Mouse (Mus musculus): ENCODE measurements around the gene Dapk3.

Gene Dapk3

GRCm38 (mm10) chr10:81141455-81142210 lies 41.2 kb upstream of the Dapk3 start:
- H3K36me3 ChIP-seq (ENCODE audit: control insufficient read depth, insufficient read depth, low read length, poor library complexity, severe bottlenecking): peaks cover 27% of the 10 kb centered on the region
- H3K27me3 ChIP-seq (ENCODE audit: control insufficient read depth, insufficient read depth, low read length, poor library complexity, severe bottlenecking): no peaks in the 10 kb centered on the region
- DNase-seq (ENCODE audit: low read depth, low spot score): no peak

- Histone ChIP-seq H3K36me3 (ENCODE audit: control insufficient read depth, insufficient read depth, low read length, poor library complexity, severe bottlenecking) (peaks cover 34% of the 10 kb centered on the region), H3K27me3 (ENCODE audit: control insufficient read depth, insufficient read depth, low read length, poor library complexity, severe bottlenecking) (no peaks in the 10 kb centered on the region)
- DNase-seq (ENCODE audit: low read depth, low spot score): no peak
These were observed 40.2 kb upstream of the Dapk3 start for GRCm38 (mm10) chr10:81142551-81142981.

DNA sequence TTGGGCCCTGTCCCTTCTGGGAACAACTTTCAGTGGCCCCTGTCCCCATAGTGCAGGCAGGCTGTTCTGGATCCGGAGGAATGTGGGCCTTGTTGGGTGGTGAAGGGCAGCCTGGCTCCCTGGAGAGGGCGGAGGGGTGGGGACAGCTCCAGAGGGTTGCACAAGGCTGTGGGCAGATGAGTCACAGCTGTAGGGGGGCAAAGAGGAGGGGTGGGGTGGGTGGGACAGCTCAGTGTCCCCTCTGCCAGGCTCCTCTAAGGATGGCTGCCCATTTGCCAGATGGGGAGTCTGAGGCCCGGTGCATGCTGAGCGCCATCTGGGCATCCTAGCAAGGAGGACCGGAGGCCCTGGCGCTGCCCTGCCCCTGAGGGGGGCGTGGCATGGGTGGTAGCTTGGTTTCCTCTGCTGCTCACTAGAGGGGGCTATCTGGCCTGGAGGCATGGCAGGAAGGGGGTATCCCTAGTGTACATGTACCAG lies 39.6 kb upstream of the Dapk3 start:
- no peak for DNase-seq (ENCODE audit: low read depth, low spot score)
- H3K27me3 ChIP-seq (ENCODE audit: control insufficient read depth, insufficient read depth, low read length, poor library complexity, severe bottlenecking): no peaks in the 10 kb centered on the region

DNA sequence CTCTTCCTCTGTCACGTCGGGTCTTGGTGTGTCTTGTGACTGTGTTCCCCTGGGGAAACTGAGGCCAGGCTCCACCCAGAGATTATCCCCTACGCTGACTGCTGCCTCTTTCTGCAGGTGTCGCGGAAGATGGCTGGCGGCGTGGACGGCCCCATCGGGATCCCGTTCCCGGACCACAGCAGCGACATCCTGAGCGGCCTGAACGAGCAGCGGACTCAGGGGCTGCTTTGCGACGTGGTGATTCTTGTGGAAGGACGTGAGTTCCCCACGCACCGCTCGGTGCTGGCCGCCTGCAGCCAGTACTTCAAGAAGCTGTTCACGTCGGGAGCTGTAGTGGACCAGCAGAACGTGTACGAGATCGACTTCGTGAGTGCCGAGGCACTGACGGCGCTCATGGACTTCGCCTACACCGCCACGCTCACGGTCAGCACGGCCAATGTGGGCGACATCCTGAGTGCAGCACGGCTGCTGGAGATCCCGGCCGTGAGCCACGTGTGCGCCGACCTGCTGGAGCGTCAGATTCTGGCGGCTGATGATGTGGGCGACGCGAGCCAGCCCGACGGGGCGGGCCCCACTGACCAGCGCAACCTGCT lies 38.9 kb upstream of the Dapk3 start:
- DNase-seq (ENCODE audit: low read depth, low spot score): no peak
- Histone ChIP-seq H3K36me3 (ENCODE audit: control insufficient read depth, insufficient read depth, low read length, poor library complexity, severe bottlenecking) (peaks cover 41% of the 10 kb centered on the region), H3K27me3 (ENCODE audit: control insufficient read depth, insufficient read depth, low read length, poor library complexity, severe bottlenecking) (no peaks in the 10 kb centered on the region)

More for the DNA sequence above, 39.6 kb upstream of the Dapk3 start:
- H3K36me3 ChIP-seq (ENCODE audit: control insufficient read depth, insufficient read depth, low read length, poor library complexity, severe bottlenecking): peaks cover 36% of the 10 kb centered on the region

DNA sequence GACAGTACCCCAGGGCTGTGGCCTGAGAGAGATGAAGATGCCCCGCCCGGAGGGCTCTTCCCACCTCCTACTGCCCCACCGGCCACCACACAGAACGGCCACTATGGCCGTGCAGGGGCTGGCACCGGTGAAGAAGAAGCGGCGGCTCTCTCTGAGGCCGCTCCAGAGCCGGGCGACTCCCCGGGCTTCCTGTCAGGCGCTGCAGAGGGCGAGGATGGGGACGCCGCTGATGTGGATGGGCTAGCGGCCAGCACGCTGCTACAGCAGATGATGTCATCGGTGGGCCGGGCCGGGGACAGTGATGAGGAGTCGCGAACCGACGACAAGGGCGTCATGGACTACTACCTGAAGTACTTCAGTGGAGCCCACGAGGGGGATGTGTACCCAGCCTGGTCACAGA lies 38.1 kb upstream of the Dapk3 start:
- no peak for DNase-seq (ENCODE audit: low read depth, low spot score)
- Histone ChIP-seq H3K27me3 (ENCODE audit: control insufficient read depth, insufficient read depth, low read length, poor library complexity, severe bottlenecking) (no peaks in the 10 kb centered on the region), H3K36me3 (ENCODE audit: control insufficient read depth, insufficient read depth, low read length, poor library complexity, severe bottlenecking) (peaks cover 46% of the 10 kb centered on the region)

DNA sequence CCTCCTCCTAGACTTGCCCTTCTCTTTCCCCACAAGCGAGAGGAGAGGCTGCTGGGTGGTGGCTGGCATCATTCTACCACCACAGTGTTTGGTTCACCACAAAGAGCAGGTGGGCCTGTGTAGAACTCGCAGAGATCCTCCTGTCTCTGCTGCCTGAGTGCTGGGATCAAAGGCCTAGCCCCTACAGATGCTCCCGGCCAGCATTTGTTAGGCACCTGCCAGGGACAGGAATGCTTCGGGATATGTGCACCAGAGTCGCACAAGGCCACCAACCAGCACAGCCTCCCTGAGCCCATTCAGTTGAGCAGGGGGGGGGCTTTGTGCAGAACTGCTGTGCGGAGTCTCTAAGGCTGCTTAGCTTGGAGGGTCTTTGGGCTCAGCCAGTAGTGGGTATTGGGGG lies 37.5 kb upstream of the Dapk3 start:
- no peaks in the 10 kb centered on the region for H3K27me3 ChIP-seq (ENCODE audit: control insufficient read depth, insufficient read depth, low read length, poor library complexity, severe bottlenecking)
- peaks cover 46% of the 10 kb centered on the region for H3K36me3 ChIP-seq (ENCODE audit: control insufficient read depth, insufficient read depth, low read length, poor library complexity, severe bottlenecking)
- no peak for DNase-seq (ENCODE audit: low read depth, low spot score)

- Histone ChIP-seq H3K36me3 (ENCODE audit: control insufficient read depth, insufficient read depth, low read length, poor library complexity, severe bottlenecking) (peaks cover 46% of the 10 kb centered on the region), H3K27me3 (ENCODE audit: control insufficient read depth, insufficient read depth, low read length, poor library complexity, severe bottlenecking) (no peaks in the 10 kb centered on the region)
- no peak for DNase-seq (ENCODE audit: low read depth, low spot score)
These were observed 37.0 kb upstream of the Dapk3 start for GRCm38 (mm10) chr10:81145778-81146177.

- DNase-seq (ENCODE audit: low read depth, low spot score): no peak
- Histone ChIP-seq H3K36me3 (ENCODE audit: control insufficient read depth, insufficient read depth, low read length, poor library complexity, severe bottlenecking) (peaks cover 45% of the 10 kb centered on the region), H3K27me3 (ENCODE audit: control insufficient read depth, insufficient read depth, low read length, poor library complexity, severe bottlenecking) (no peaks in the 10 kb centered on the region)
These were observed 36.5 kb upstream of the Dapk3 start for GRCm38 (mm10) chr10:81146296-81146695.

DNA sequence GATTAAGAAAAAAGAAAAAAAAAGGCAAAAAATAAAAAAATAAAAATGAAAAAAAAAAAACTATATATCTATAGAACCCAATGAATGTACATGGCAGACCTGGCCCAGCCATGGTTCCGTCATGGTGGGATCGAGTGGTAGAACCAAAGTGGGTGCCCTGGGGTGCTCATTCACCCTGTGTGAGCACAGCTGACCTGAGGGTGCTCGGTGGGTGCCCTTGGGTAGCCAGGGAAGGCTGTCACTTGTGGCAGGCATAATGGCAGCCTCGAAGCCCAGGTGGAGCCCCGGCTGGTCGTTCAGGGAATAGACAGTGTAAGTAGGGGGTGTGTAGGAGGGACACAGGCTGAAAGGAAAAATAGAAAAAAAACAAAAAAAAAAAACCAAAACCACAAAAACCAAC lies 31.5 kb upstream of the Dapk3 start:
- no peaks in the 10 kb centered on the region for H3K27me3 ChIP-seq (ENCODE audit: control insufficient read depth, insufficient read depth, low read length, poor library complexity, severe bottlenecking)
- no peak for DNase-seq (ENCODE audit: low read depth, low spot score)

GRCm38 (mm10) chr10:81152609-81153008 lies 30.2 kb upstream of the Dapk3 start:
- DNase-seq (ENCODE audit: low read depth, low spot score): no peak
- Histone ChIP-seq H3K36me3 (ENCODE audit: control insufficient read depth, insufficient read depth, low read length, poor library complexity, severe bottlenecking) (peaks cover 18% of the 10 kb centered on the region), H3K27me3 (ENCODE audit: control insufficient read depth, insufficient read depth, low read length, poor library complexity, severe bottlenecking) (no peaks in the 10 kb centered on the region)

More for the DNA sequence above, 31.5 kb upstream of the Dapk3 start:
- H3K36me3 ChIP-seq (ENCODE audit: control insufficient read depth, insufficient read depth, low read length, poor library complexity, severe bottlenecking): peaks cover 27% of the 10 kb centered on the region

DNA sequence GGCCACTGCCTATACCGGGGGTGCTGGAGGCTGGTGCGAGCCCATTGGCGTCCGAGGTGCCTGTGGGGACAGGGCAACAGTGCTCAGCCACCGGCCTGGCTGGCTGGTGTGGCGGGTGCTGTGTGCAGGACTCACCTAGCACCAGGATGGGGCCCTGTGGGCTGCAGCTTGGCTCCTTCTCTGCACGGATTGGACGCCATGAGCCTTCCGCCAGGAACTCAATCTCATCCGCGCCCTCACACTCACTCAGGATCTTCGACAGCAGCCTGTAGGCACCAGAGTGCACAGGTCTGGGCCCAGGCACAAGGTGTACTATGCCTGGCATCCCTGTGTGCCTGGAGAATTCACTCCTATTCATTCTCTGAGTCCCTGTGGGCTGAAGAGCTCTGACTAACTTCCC lies 28.5 kb upstream of the Dapk3 start:
- no peaks in the 10 kb centered on the region for H3K27me3 ChIP-seq (ENCODE audit: control insufficient read depth, insufficient read depth, low read length, poor library complexity, severe bottlenecking)
- peaks cover 8% of the 10 kb centered on the region for H3K36me3 ChIP-seq (ENCODE audit: control insufficient read depth, insufficient read depth, low read length, poor library complexity, severe bottlenecking)

DNA sequence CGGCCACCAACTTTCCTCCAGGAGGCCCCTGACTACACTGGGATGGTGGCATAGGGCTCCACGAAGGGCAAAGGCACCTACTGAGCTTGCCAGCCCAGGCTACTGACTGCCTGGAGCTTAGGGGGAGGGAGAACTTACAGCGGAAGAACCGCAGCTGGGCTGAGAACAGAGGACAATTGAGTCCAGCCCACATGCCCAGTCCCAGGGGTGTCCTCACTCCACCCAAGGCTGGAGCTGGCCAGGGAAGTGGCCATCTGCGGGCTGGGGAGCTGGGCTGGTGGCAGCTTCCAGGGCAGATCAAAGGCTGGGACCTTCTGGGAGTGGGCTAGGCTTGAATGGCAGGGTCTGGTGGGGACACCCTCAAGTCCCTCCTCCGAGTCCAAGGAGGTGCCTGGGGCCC lies 28.1 kb upstream of the Dapk3 start:
- H3K27me3 ChIP-seq (ENCODE audit: control insufficient read depth, insufficient read depth, low read length, poor library complexity, severe bottlenecking): no peaks in the 10 kb centered on the region
- DNase-seq (ENCODE audit: low read depth, low spot score): no peak
- peaks cover 6% of the 10 kb centered on the region for H3K36me3 ChIP-seq (ENCODE audit: control insufficient read depth, insufficient read depth, low read length, poor library complexity, severe bottlenecking)

More for the DNA sequence above, 28.5 kb upstream of the Dapk3 start:
- no peak for DNase-seq (ENCODE audit: low read depth, low spot score)

DNA sequence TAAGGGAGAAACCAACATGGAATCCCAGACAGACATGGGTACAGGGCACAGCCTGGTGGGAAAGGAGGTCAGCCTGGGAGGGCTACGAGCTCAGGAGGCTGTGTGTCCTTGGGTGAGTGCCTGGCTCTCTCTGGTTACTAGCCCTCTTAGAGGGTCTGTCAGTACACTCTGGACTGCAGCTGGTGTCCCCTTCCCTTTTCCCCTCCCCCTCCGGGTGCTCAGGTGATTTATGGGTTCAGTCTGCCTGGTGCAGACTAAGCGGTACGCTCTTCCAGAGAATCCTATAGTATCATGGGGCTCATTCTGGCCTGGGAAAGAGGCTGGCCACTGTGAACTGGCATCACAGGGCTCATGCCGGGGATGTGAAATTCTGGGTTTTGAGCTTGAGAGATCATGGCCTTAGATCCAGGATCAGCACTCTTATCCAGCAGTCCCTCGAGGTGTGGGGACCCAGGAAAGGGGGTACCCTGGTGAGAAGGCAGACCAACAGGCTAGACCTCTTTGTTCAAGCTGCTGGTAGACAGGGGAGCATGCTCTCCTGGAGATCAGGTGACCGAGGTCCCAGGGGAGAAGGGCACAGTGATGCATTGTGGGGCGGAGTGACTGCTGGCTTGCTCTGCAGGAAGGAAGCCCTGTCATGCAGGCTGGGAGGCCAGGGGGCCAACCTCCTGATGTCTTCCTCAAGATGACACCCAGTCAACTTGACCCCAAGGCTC lies 21.0 kb upstream of the Dapk3 start:
- Histone ChIP-seq H3K27me3 (ENCODE audit: control insufficient read depth, insufficient read depth, low read length, poor library complexity, severe bottlenecking) (no peaks in the 10 kb centered on the region), H3K36me3 (ENCODE audit: control insufficient read depth, insufficient read depth, low read length, poor library complexity, severe bottlenecking) (no peaks in the 10 kb centered on the region; the same call in 1 of the 2 replicates)
- DNase-seq (ENCODE audit: low read depth, low spot score): peak; percentile 97

DNA sequence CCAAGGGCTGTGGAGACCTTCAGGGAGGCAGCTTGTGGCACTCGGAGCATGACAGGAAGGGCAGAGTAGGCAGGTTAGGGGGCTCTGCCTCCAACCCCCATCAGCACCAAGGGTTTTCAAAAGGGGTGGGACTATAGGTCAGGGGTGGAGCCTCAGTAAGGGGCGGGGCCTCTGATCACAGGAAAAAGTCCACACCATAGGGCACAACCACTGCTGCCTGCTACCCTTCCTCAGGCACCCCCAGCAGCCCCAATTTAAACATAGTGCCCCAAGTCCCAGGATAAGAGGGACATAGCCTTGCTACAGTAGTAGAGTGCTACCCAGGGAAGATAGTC lies 20.5 kb upstream of the Dapk3 start:
- no peak for DNase-seq (ENCODE audit: low read depth, low spot score)
- Histone ChIP-seq H3K27me3 (ENCODE audit: control insufficient read depth, insufficient read depth, low read length, poor library complexity, severe bottlenecking) (no peaks in the 10 kb centered on the region), H3K36me3 (ENCODE audit: control insufficient read depth, insufficient read depth, low read length, poor library complexity, severe bottlenecking) (no peaks in the 10 kb centered on the region; the same call in 1 of the 2 replicates)

GRCm38 (mm10) chr10:81165118-81165517 lies 17.7 kb upstream of the Dapk3 start:
- H3K36me3 ChIP-seq (ENCODE audit: control insufficient read depth, insufficient read depth, low read length, poor library complexity, severe bottlenecking): no peaks in the 10 kb centered on the region
- no peaks in the 10 kb centered on the region for H3K27me3 ChIP-seq (ENCODE audit: control insufficient read depth, insufficient read depth, low read length, poor library complexity, severe bottlenecking)
- no peak for DNase-seq (ENCODE audit: low read depth, low spot score)

Measured in splenic B cell, adult 2 months (primary cell).